Mouse (Mus musculus): Measurements from ENCODE around the gene 1110065P20Rik. TPM values are rescaled to one million over a fixed set of nuclear protein-coding genes. Genes with fewer than 3 reads are reported as not detected.
A peak's percentile ranks its signal among the peaks of the same experiment; 100 is the strongest.

The 1110065P20Rik gene
- polyA plus RNA-seq (2012; rRNA removed) = 32.4 and 37.5 TPM in 2 replicates

- peak; percentile 69 for DNase-seq (ENCODE audit: low spot score)
Observed at GRCm38 (mm10) chr4:124850933-124851658, at the start of gene 1110065P20Rik. TSS of gene 1110065P20Rik (minus strand) at chr4:124851196.

- no peak for DNase-seq (ENCODE audit: low spot score)
Observed at GRCm38 (mm10) chr4:124899906-124900305, 48.9 kb upstream of the 1110065P20Rik start.

- no peak for DNase-seq (ENCODE audit: low spot score)
Observed at GRCm38 (mm10) chr4:124898428-124898827, 47.4 kb upstream of the 1110065P20Rik start.

DNA sequence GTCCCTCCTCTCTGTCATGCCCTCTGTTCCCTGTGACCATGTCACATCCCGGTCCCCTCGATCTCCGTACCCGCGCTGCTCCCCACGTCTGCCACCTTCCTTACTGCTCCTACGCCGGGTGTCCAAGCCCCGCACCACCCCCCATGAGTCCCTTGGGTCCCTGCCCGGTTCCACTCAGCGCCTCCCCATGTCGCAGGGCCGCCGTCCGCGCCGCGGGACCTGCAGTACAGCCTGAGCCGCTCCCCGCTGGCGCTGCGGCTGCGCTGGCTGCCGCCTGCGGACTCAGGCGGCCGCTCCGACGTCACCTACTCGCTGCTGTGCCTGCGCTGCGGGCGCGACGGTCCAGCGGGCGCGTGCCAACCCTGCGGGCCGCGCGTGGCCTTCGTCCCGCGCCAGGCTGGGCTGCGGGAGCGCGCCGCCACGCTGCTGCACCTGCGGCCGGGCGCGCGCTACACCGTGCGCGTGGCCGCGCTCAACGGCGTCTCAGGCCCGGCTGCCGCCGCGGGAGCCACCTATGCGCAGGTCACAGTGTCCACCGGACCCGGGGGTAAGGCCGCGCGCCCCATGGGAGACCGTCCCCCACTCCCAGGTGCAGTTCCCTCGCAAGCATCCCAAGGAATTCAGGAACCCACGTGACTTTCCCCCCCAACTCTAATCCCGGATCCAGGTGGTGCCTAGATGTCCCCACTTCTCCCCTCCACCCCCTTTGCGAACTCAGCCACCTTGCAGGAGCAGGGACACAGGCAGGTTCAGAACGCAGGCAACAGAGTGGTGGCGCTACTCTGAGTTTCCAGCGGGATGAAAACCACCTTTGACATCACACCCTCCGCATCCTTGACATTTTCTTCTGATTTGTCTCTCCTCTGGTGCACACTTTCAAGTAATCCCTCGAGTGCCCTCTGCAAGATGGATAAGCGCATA, 43.8 kb upstream of the 1110065P20Rik start:
- no peak for DNase-seq (ENCODE audit: low spot score)

DNA sequence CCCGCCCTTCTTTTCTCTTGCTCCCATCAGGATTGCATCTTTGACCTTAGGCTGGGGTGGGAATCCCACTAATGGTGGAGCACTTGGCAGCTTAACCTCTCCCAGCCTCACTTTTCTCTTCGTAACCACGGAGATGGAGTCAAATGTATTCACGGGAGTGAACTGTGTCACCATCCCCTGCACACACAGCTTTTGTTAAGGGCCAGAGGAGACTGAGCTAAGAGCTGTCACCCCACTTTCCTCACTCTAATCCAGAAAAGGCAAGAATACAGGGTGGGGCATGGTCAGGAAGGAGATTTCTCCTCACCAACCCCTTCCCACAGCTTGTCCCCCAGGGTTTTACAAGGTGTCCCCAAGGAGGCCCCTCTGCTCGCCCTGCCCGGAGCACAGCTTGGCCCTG, 42.8 kb upstream of the 1110065P20Rik start:
- no peak for DNase-seq (ENCODE audit: low spot score)

- DNase-seq (ENCODE audit: low spot score) = no peak
Observed at GRCm38 (mm10) chr4:124890831-124891230, 39.8 kb upstream of the 1110065P20Rik start.

- no peak for DNase-seq (ENCODE audit: low spot score)
Observed at GRCm38 (mm10) chr4:124889935-124890334, 38.9 kb upstream of the 1110065P20Rik start.

- no peak for DNase-seq (ENCODE audit: low spot score)
Observed at GRCm38 (mm10) chr4:124888702-124889101, 37.7 kb upstream of the 1110065P20Rik start.

DNA sequence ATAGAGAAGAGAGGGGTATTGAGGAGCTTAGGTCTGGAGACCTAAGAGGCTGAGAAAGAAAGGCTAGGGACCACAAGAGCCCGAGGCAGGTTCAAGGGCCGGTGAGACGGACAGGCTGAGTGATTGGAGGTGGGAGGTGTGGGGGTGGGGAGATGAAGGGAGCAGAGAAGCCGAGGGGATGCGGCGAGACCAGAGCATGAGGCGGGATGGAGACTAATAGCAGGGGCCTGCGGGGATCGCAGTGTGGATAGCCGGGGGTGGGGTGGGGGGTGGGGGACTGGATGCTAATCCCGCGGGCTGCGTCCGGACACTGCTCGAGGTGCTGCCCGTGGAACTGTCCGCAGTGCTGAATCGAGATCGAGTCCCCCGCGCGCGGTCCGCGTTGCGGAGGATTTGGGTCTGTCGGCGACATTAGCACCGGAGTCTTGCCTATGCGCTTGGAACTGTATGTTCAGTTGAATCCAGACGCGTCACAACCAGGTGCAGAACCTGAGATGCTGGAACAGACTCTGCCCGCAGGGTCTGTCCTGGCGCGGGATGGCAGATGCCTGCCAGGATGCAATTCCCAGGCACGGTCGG, 31.2 kb upstream of the 1110065P20Rik start:
- no peak for DNase-seq (ENCODE audit: low spot score)

- no peak for DNase-seq (ENCODE audit: low spot score)
Observed at GRCm38 (mm10) chr4:124881341-124881908, 30.4 kb upstream of the 1110065P20Rik start.

GRCm38 (mm10) chr4:124880599-124880998, 29.6 kb upstream of the 1110065P20Rik start, which contains the start of gene Epha10:
TSS of gene Epha10 (plus strand) at chr4:124880899.
- DNase-seq (ENCODE audit: low spot score) = no peak

GRCm38 (mm10) chr4:124872719-124873118, 21.7 kb upstream of the 1110065P20Rik start:
- DNase-seq (ENCODE audit: low spot score) = no peak

DNA sequence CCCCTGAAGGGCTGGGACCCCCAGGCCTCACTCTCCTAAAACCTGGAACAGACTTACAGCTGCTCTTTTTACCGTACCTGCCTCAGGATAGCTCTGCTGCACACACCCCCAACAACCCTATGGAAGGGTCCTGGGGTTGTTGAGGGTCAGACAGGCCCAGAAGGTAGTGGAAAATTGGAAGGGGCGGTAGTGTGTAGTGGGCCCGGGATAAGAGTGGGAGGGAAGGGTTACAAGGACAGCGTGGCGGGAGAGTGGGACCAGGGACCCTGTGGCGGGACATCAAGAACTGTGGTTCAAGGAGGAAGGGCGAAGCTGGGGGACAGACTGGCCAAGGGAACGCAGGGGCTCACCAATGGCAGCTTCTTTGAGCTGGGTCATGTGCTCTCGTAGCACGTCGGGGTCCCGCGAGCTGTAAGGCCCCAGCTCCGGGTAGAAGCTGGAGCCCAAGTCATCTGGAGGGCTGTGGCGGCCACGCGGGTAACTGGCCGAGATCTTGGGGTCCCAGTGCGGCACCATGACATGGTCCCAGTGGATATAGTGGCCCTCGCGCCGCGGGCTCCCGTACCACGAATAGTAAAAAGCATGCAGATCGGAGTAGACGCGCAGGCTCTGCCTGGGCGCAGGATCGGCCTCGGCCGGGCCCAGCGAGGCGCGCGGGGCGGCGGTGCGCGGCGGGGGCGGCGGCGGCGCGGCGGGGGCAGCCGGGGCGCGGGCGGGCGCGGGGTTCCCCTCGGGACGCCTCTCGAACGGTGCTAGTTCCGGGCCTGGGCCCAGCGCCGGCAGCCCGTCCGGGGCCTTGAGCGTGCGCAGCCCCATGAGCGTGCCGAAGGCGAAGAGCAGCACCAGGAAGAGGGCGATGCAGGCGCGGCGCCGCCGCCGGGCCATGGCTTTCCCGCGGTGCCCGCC, 10.5 kb upstream of the 1110065P20Rik start, which contains the start of gene Maneal:
Gene Maneal (minus strand): TSS at position 889 of the 906 bp plus-strand sequence.
- no peak for DNase-seq (ENCODE audit: low spot score)

GRCm38 (mm10) chr4:124860446-124860845, 9.4 kb upstream of the 1110065P20Rik start:
- no peak for DNase-seq (ENCODE audit: low spot score)

GRCm38 (mm10) chr4:124858370-124858769, 7.4 kb upstream of the 1110065P20Rik start:
- DNase-seq (ENCODE audit: low spot score) = no peak

GRCm38 (mm10) chr4:124856294-124856693, 5.3 kb upstream of the 1110065P20Rik start:
- no peak for DNase-seq (ENCODE audit: low spot score)

GRCm38 (mm10) chr4:124850261-124850913, 609 bp downstream of the 1110065P20Rik start, which contains the start of gene Yrdc:
TSS of gene Yrdc (plus strand) at chr4:124850679.
- peak; percentile 90 for DNase-seq (ENCODE audit: low spot score)

DNA sequence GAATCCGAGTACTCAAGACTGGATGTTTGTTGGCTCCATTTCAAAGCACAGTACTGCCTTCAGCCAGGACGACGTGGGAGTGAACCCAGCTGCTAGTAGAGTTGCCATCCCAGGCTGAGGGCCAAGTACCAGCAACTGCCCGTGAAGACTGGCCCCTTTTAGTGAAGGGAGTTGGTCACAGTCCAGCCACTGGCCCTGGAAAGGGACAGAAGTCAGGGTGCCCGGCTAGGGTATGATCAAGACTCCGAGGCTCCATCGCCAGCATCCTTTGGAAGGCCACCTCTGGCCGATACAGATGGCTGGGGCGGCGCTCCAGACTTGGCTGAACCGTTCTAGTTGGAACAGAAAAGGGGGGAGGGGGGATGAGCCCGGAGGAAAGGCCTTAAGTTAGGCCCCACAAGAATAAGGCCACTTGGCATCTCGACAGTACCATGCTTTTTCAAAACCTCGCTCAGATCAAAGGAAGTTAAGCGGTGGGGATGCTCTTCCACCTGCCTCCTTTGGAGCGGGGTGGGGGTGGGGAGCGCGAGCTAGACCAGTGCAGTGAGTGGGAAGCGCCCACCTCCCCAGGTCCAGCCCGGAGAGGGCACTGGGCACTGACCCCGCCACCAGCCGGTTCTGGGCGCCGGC, 1.2 kb downstream of the 1110065P20Rik start:
- no peak for DNase-seq (ENCODE audit: low spot score)

GRCm38 (mm10) chr4:124847573-124847972, 3.4 kb downstream of the 1110065P20Rik start:
- DNase-seq (ENCODE audit: low spot score) = peak; percentile 59

DNA sequence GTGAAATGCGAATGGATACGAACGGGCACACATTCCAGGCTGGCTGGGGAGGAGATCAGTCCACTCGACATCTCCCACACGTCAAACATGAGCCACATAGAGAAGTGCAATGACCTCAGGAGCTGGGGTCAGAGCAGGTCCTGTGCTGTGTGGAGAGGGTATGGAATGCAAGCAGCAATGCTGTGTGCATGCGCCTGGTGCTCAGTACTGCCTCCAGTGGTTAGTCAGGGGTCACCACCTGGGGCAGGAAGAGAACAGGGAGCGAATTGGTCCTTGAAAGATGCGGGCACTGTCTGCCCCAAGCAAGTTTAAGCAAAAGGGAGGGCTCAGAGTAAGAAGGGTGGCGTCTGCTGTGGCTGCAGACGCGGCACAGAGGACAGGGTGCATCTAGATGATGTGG, 7.5 kb downstream of the 1110065P20Rik start:
- no peak for DNase-seq (ENCODE audit: low spot score)
